Mouse (Mus musculus) liver, embryonic 14.5 days (tissue): ENCODE results near the gene Methig1. TPM values are rescaled to one million over a fixed set of nuclear protein-coding genes. Genes with fewer than 3 reads are reported as not detected.
"Not testable (repeated sequence)": the region's sequence is repeated elsewhere in the genome, so short reads cannot be mapped to it uniquely, and the experiment has no call there.

ENCODE experiments used
- ATAC-seq: fragments of 200-750 bp; cut with Nextera tagmentation; 2 replicates; pipeline ENCODE4 v1.8.0; 2017; ENCODE audit warnings: moderate number of reproducible peaks, mild to moderate bottlenecking, moderate library complexity; ENCODE audit not compliant: insufficient read depth
- DNase-seq, 3 experiments: peaks; one replicate each; pipeline ENCODE4 v3.0.0-alpha.2; 2012 to 2013; ENCODE audit warnings: low read depth in 3 of 3, low spot score in 3 of 3
- H3K27ac ChIP-seq: fragments of 300-500 bp; sonication (generic); 2 replicates; pipeline ENCODE4 v1.5.1; 2014; ENCODE audit warnings: moderate library complexity, mild to moderate bottlenecking, control low read depth, inconsistent platforms
- H3K27me3 ChIP-seq: fragments of 300-500 bp; sonication (generic); 2 replicates; pipeline ENCODE4 v1.6.1; 2014; ENCODE audit warnings: mild to moderate bottlenecking, low read length, moderate library complexity; ENCODE audit not compliant: control insufficient read depth, insufficient read depth
- H3K36me3 ChIP-seq: fragments of 300-500 bp; sonication (generic); replicated peaks from 2 replicates; pipeline ENCODE4 v1.6.1; 2014; ENCODE audit warnings: low read depth; ENCODE audit not compliant: control insufficient read depth, insufficient read depth
- H3K4me1 ChIP-seq, 2 experiments: fragments of 200-500 bp in 1 of 2; fragments of 300-500 bp in 1 of 2; sonication (generic) in 1 of 2; replicated peaks; 2 replicates each; pipeline ENCODE4 v1.6.1; 2012 to 2014; ENCODE audit warnings: antibody characterized with exemption in 1 of 2, inconsistent platforms in 1 of 2, low read length in 1 of 2; ENCODE audit not compliant: control insufficient read depth in 2 of 2, insufficient read depth in 2 of 2
- H3K4me2 ChIP-seq: fragments of 300-500 bp; sonication (generic); 2 replicates; pipeline ENCODE4 v1.6.1; 2014; ENCODE audit warnings: low read depth, mild to moderate bottlenecking, control low read depth, moderate library complexity
- H3K4me3 ChIP-seq, 2 experiments: fragments of 200-500 bp in 1 of 2; fragments of 300-500 bp in 1 of 2; sonication (generic) in 1 of 2; 2 replicates each; pipeline ENCODE4 v1.5.1; 2012 to 2014; ENCODE audit warnings: low read depth in 2 of 2, low read length in 2 of 2, mild to moderate bottlenecking in 2 of 2, control low read depth in 1 of 2, inconsistent platforms in 1 of 2, moderate library complexity in 1 of 2; ENCODE audit not compliant: insufficient read depth in 1 of 2
- H3K9ac ChIP-seq: fragments of 300-500 bp; sonication (generic); replicated peaks from 2 replicates; pipeline ENCODE4 v1.6.1; 2014; ENCODE audit warnings: mild to moderate bottlenecking, control low read depth, moderate library complexity
- H3K9me3 ChIP-seq: fragments of 300-500 bp; sonication (generic); 2 replicates; pipeline ENCODE4 v1.6.1; 2016; ENCODE audit warnings: low read length, mixed read lengths; ENCODE audit not compliant: control insufficient read depth
- CTCF ChIP-seq: IDR thresholded peaks from 2 replicates; pipeline ENCODE4 v1.5.1; 2016; ENCODE audit warnings: antibody characterized with exemption, low read depth, control low read depth
- EP300 ChIP-seq: IDR thresholded peaks from 2 replicates; pipeline ENCODE4 v1.6.1; 2016; ENCODE audit warnings: antibody characterized with exemption, low read depth
- WGBS: fragments of 180-500 bp; shearing (Covaris S2); extraction: QIAGEN DNeasy Blood & Tissue Kit; methylation state at CpG from one replicate; pipeline ENCODE4 v1.1.7; 2014; ENCODE audit not compliant: insufficient replicate concordance; 5-methylcytosine and 5-hydroxymethylcytosine counted together
- polyA plus RNA-seq, 2 experiments: library from polyadenylated mRNA; depleted of rRNA in 1 of 2; stranded (reverse) in 1 of 2; unstranded in 1 of 2; fragments of >200 nt; fragmentation: Nextera tagmentation in 1 of 2; extraction: Ambion mirVana in 1 of 2; gene quantifications; 2 replicates each; pipeline versions ENCODE4 v1.2.1 to v1.2.3; 2012 to 2014

Gene Methig1
- polyA plus RNA-seq, 2 experiments, result 0.04 to 0.09 TPM

DNA sequence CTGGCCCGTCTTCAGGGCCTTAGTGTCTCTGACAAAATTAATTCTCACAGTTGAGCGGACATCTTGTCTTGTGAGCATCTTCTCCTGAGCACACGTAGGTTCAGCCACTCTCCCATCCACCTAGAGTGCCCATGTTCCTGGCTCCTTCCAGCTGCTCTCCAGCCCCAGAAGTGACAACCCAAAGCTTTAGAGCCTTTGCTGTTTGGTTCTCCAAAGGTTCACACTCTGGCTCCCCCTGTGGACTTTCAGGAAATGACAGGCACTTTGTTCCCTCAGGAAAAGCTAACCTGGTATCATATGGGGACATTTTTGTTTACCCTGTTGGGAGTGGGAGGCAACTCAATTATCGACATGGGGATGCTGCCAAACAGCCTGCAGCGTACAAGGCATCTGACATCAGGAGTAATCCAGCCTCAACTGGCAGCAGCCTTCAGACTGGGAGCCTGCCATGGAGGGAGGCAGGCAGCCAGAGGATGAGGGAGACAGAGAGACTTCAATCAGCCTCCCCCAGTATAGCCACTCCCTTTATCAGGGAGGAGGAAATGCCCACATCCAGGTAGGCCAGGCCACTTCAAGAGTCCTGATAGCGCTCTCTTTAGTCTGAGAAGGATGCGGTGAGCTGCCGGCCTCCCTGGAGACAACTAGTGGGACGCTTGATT lies 25.0 kb downstream of the Methig1 start:
- H3K36me3 ChIP-seq, H3K4me3 ChIP-seq, H3K9ac ChIP-seq, DNase-seq, H3K27ac ChIP-seq, H3K27me3 ChIP-seq, H3K4me1 ChIP-seq, H3K9me3 ChIP-seq, H3K4me2 ChIP-seq: not testable (repeated sequence)
- peak; percentile 34; the same call in 1 of the 2 replicates for ATAC-seq
- 32% methylated on average over 3 of the region's 9 CpGs for WGBS
- peak; percentile 38; the same call in 1 of the 2 replicates for TF ChIP-seq CTCF

DNA sequence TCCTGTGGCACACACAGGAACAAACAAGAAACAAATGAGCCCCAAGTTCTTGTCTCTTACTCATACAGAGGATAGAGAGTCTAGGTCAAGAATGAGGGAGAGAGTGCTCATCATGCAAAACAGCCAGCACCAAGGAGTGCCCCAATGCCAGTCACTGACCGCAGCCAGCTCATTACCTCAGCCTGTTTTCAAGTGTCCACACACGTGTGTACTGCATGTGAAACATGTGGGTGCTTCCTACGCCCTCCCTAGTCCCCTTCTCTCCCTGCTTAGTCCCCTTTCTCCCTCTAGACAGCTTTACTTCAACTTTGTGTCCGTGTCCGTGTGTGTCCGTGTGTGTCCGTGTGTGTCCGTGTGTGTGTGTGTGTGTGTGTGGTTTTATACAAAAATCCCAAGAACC lies 26.7 kb downstream of the Methig1 start:
- H3K4me3 ChIP-seq, result no peak overlapping the region
- TF ChIP-seq CTCF (no peak), EP300 (no peak)
- H3K4me1 ChIP-seq, result no peaks in the 10 kb centered on the region
- no peak overlapping the region for H3K4me2 ChIP-seq
- H3K27me3 ChIP-seq, result no peaks in the 10 kb centered on the region
- H3K36me3 ChIP-seq, result no peaks in the 10 kb centered on the region
- DNase-seq, result no peak
- no peak for ATAC-seq
- H3K9ac ChIP-seq, result no peak overlapping the region
- H3K27ac ChIP-seq, result no peak overlapping the region
- no peaks in the 10 kb centered on the region for H3K9me3 ChIP-seq
- 79% methylated on average over 8 of the region's 8 CpGs for WGBS

DNA sequence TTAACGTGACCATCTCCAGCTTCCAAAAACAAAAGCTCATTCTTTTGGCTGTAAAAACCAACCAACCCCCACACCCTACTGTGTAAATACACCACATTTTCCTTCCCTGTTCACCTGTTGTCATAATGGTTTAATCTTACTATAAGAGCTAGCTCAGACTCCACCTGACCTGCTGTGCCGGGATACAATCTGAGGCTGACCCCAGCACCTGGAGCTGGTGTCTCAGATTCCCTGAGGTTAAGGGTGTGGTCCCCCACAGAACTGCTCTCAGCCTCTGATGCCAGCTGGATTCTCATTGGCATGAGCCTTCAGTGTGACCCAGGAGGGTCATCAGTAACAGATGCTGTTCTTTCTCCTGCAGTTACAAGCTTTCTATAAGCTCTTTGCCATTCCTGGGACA lies 27.2 kb downstream of the Methig1 start:
- Histone ChIP-seq H3K36me3 (no peaks in the 10 kb centered on the region), H3K9ac (no peak overlapping the region), H3K27ac (no peak overlapping the region), H3K4me1 (no peaks in the 10 kb centered on the region), H3K4me2 (no peak overlapping the region), H3K9me3 (no peaks in the 10 kb centered on the region), H3K27me3 (no peaks in the 10 kb centered on the region), H3K4me3 (no peak overlapping the region)
- DNase-seq, result no peak
- TF ChIP-seq CTCF (no peak), EP300 (no peak)
- ATAC-seq, result no peak
- 48% methylated on average over 2 of the region's 2 CpGs for WGBS

DNA sequence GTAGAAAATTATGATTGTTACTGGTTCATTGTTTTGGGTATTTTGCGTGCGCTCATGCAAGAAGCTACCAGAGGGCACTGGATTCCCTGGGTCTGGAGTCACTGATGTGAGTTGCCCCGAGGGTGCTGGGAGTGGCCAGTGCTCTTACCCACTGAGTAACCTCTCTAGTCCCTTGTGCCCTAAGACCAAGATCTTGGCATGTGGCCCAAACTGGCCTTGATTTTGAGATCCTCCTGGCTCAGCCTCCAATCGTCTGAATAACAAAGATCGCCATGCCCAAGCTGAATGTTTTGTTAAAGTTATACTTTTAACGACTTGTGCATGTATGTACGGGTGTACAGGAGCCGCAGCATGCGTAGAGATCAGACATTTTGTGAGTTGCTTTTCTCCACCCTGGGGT lies 32.8 kb downstream of the Methig1 start:
- no peak for ATAC-seq
- Histone ChIP-seq H3K4me2 (no peak overlapping the region), H3K4me3 (no peak overlapping the region), H3K27ac (no peak overlapping the region), H3K4me1 (peaks cover 8 to 11% of the 10 kb centered on the region in 2 experiments), H3K27me3 (no peaks in the 10 kb centered on the region), H3K9ac (no peak overlapping the region), H3K9me3 (no peaks in the 10 kb centered on the region), H3K36me3 (no peaks in the 10 kb centered on the region)
- no peak for TF ChIP-seq CTCF
- TF ChIP-seq EP300, result no peak
- DNase-seq, result no peak
- 81% methylated on average over 9 of the region's 9 CpGs for WGBS

DNA sequence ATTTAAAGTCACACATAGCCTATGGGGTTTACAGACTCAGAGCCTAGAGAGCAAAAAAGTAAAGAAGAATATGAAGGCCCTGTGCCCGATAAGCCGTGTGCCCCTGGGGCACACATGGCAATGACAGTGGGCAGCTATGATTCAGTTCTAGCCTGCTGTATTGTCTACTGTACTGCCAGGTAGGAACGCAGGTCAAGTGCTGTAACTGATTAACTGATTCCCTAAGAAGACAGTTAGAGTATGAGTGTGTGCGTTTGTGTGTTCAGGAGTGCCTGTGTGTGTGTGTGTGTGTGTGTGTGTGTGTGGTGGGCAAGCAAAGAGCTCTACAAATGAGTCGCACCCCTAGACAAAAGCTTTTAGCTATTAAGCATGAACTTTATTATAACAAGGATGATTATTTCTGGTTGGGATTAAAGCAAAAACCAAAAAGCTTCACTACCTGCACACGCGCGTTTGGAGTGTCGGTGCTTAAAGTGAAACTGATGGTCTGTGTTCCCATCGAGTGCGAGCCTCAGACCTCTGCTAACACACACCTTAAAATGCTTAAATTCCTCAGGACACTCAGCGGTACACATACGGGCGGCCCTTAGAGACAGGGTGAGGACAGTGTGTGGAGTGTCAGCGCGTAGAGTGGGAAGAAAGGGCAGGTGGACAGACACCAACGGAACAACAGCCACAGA lies 34.7 kb downstream of the Methig1 start:
- Histone ChIP-seq H3K9ac (no peak overlapping the region), H3K4me2 (no peak overlapping the region), H3K27me3 (no peaks in the 10 kb centered on the region), H3K4me3 (no peak overlapping the region), H3K27ac (no peak overlapping the region), H3K4me1 (peaks cover 25 to 31% of the 10 kb centered on the region in 2 experiments), H3K36me3 (no peaks in the 10 kb centered on the region; the same call in none of the 2 replicates), H3K9me3 (no peaks in the 10 kb centered on the region)
- DNase-seq, result no peak
- ATAC-seq, result no peak
- WGBS, result 88% methylated on average over 17 of the region's 17 CpGs
- TF ChIP-seq CTCF (no peak), EP300 (no peak)
